Mouse (Mus musculus) E14TG2a.4 (cell line): ENCODE measurements at regions not wholly inside any gene's neighbourhood (a gene's known extent, or its start where the extent isn't known, plus 50 kb on each side); places are given as distances from the start of the nearest gene placed in this dataset.

Experiments used
- CTCF ChIP-seq: conservative IDR thresholded peaks from 2 replicates; pipeline ENCODE4 v1.5.1; 2014; ENCODE audit warnings: low read length
- NANOG ChIP-seq: IDR thresholded peaks from 2 replicates; pipeline ENCODE4 v1.6.1; 2014; ENCODE audit warnings: borderline replicate concordance, low read length, mixed read lengths

DNA sequence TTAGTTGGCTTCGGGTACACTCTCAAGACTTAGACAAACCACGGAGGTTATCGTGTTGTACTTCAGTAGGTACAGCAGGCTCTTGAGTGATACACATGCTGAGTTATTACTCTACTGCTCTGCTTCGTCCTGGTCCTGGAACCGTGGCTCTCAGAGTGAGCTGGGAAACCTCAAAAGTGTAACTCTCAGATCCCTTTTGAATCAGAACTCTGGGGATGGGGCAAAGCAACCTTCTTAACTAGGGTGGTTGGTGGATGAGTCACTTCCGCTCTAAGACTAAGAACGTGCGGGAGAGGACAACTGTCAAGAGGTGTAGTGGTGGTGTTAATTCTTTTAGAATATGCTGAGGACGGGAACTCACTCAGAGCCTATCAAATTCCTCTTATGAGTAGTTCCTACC lies 109.4 kb upstream of the Rapgef5 start:
- TF ChIP-seq CTCF = no peak
- TF ChIP-seq NANOG = no peak
